Mouse (Mus musculus): ENCODE measurements around the gene Ezh1. TPM values are rescaled to one million over a fixed set of nuclear protein-coding genes. Genes with fewer than 3 reads are reported as not detected.

Gene Ezh1
- polyA plus RNA-seq, 1 experiment from 2014 or later = 16.9 TPM

GRCm38 (mm10) chr11:101230061-101230511 is 3.8 kb upstream of the Ezh1 start:
- H3K4me1 ChIP-seq = peaks cover 43% of the 10 kb centered on the region
- peak overlapping the region; percentile 85 for H3K27ac ChIP-seq
- WGBS = 8% methylated on average over 2 of the region's 2 CpGs
- no peak overlapping the region for H3K9ac ChIP-seq
- no peak for ATAC-seq (ENCODE audit: insufficient number of reproducible peaks, insufficient read depth, low FRiP score, low TSS enrichment, low read depth)
- peak overlapping the region; percentile 23; the same call in 1 of the 2 replicates for H3K4me2 ChIP-seq
- no peaks in the 10 kb centered on the region for H3K9me3 ChIP-seq
- no peaks in the 10 kb centered on the region for H3K36me3 ChIP-seq
- no peaks in the 10 kb centered on the region for H3K27me3 ChIP-seq
- no peak overlapping the region for H3K4me3 ChIP-seq

- H3K4me2 ChIP-seq = peak overlapping the region; percentile 23; the same call in 1 of the 2 replicates
These were observed 3.2 kb upstream of the Ezh1 start for GRCm38 (mm10) chr11:101229361-101229900.

GRCm38 (mm10) chr11:101225331-101226064 is 765 bp downstream of the Ezh1 start:
- 17% methylated on average over 25 of the region's 25 CpGs for WGBS
- H3K4me3 ChIP-seq = peak overlapping the region; percentile 84

More at GRCm38 (mm10) chr11:101229361-101229900, 3.2 kb upstream of the Ezh1 start:
- ATAC-seq (ENCODE audit: insufficient number of reproducible peaks, insufficient read depth, low FRiP score, low TSS enrichment, low read depth) = no peak
- peak overlapping the region; percentile 85 for H3K27ac ChIP-seq
- 29% methylated on average over 8 of the region's 8 CpGs for WGBS
- H3K9me3 ChIP-seq = no peaks in the 10 kb centered on the region
- no peak overlapping the region for H3K9ac ChIP-seq
- no peaks in the 10 kb centered on the region for H3K27me3 ChIP-seq
- H3K36me3 ChIP-seq = no peaks in the 10 kb centered on the region
- 0 out of 2 replicates have a peak overlapping the region, but pooled peaks have one; percentile 0 for H3K4me3 ChIP-seq
- H3K4me1 ChIP-seq = peaks cover 50% of the 10 kb centered on the region

GRCm38 (mm10) chr11:101224337-101224736 is 1.9 kb downstream of the Ezh1 start:
- no peak for ATAC-seq (ENCODE audit: insufficient number of reproducible peaks, insufficient read depth, low FRiP score, low TSS enrichment, low read depth)

More at GRCm38 (mm10) chr11:101225331-101226064, 765 bp downstream of the Ezh1 start:
- Histone ChIP-seq H3K27me3 (no peaks in the 10 kb centered on the region), H3K4me1 (peaks cover 32% of the 10 kb centered on the region), H3K36me3 (peaks cover 3% of the 10 kb centered on the region; the same call in 1 of the 2 replicates), H3K9me3 (no peaks in the 10 kb centered on the region), H3K4me2 (peak overlapping the region; percentile 77), H3K27ac (peak overlapping the region; percentile 69), H3K9ac (peak overlapping the region; percentile 84)
- no peak for ATAC-seq (ENCODE audit: insufficient number of reproducible peaks, insufficient read depth, low FRiP score, low TSS enrichment, low read depth)

GRCm38 (mm10) chr11:101221306-101221986 is 4.8 kb downstream of the Ezh1 start:
- no peak for ATAC-seq (ENCODE audit: insufficient number of reproducible peaks, insufficient read depth, low FRiP score, low TSS enrichment, low read depth)
- no peaks in the 10 kb centered on the region for H3K9me3 ChIP-seq
- H3K4me1 ChIP-seq = peaks cover 16% of the 10 kb centered on the region
- peaks cover 18% of the 10 kb centered on the region for H3K36me3 ChIP-seq
- no peak overlapping the region for H3K27ac ChIP-seq
- H3K4me2 ChIP-seq = no peak overlapping the region
- H3K27me3 ChIP-seq = no peaks in the 10 kb centered on the region
- 88% methylated on average over 8 of the region's 8 CpGs for WGBS
- H3K9ac ChIP-seq = no peak overlapping the region
- no peak overlapping the region for H3K4me3 ChIP-seq

More at GRCm38 (mm10) chr11:101224337-101224736, 1.9 kb downstream of the Ezh1 start:
- H3K4me1 ChIP-seq = peaks cover 21% of the 10 kb centered on the region
- no peaks in the 10 kb centered on the region for H3K9me3 ChIP-seq
- no peak overlapping the region for H3K4me3 ChIP-seq
- WGBS = 88% methylated on average over 3 of the region's 3 CpGs
- H3K27me3 ChIP-seq = no peaks in the 10 kb centered on the region
- H3K27ac ChIP-seq = no peak overlapping the region
- no peak overlapping the region for H3K4me2 ChIP-seq
- H3K36me3 ChIP-seq = peaks cover 3% of the 10 kb centered on the region; the same call in 1 of the 2 replicates
- no peak overlapping the region for H3K9ac ChIP-seq

GRCm38 (mm10) chr11:101220853-101221252 is 5.4 kb downstream of the Ezh1 start:
- 60% methylated on average over 2 of the region's 2 CpGs for WGBS
- no peak for ATAC-seq (ENCODE audit: insufficient number of reproducible peaks, insufficient read depth, low FRiP score, low TSS enrichment, low read depth)
- H3K27ac ChIP-seq = no peak overlapping the region

GRCm38 (mm10) chr11:101218436-101219055 is 7.7 kb downstream of the Ezh1 start:
- no peaks in the 10 kb centered on the region for H3K27me3 ChIP-seq
- no peak overlapping the region for H3K4me2 ChIP-seq
- H3K9ac ChIP-seq = no peak overlapping the region
- peaks cover 41% of the 10 kb centered on the region for H3K36me3 ChIP-seq
- no peak overlapping the region for H3K4me3 ChIP-seq
- H3K27ac ChIP-seq = no peak overlapping the region
- WGBS = 79% methylated on average over 10 of the region's 10 CpGs
- no peaks in the 10 kb centered on the region for H3K9me3 ChIP-seq
- no peak for ATAC-seq (ENCODE audit: insufficient number of reproducible peaks, insufficient read depth, low FRiP score, low TSS enrichment, low read depth)
- H3K4me1 ChIP-seq = no peaks in the 10 kb centered on the region

More at GRCm38 (mm10) chr11:101220853-101221252, 5.4 kb downstream of the Ezh1 start:
- Histone ChIP-seq H3K4me1 (peaks cover 16% of the 10 kb centered on the region), H3K36me3 (peaks cover 19% of the 10 kb centered on the region), H3K9ac (no peak overlapping the region), H3K4me3 (no peak overlapping the region), H3K4me2 (no peak overlapping the region), H3K9me3 (no peaks in the 10 kb centered on the region), H3K27me3 (no peaks in the 10 kb centered on the region)

- Histone ChIP-seq H3K9me3 (no peaks in the 10 kb centered on the region), H3K4me2 (no peak overlapping the region), H3K27ac (no peak overlapping the region), H3K4me1 (no peaks in the 10 kb centered on the region), H3K4me3 (no peak overlapping the region), H3K27me3 (no peaks in the 10 kb centered on the region), H3K9ac (no peak overlapping the region), H3K36me3 (peaks cover 49% of the 10 kb centered on the region)
- WGBS = 84% methylated on average over 5 of the region's 5 CpGs
- no peak for ATAC-seq (ENCODE audit: insufficient number of reproducible peaks, insufficient read depth, low FRiP score, low TSS enrichment, low read depth)
These were observed 9.3 kb downstream of the Ezh1 start for GRCm38 (mm10) chr11:101216936-101217335.

- no peaks in the 10 kb centered on the region for H3K9me3 ChIP-seq
- no peak overlapping the region for H3K27ac ChIP-seq
- no peaks in the 10 kb centered on the region for H3K4me1 ChIP-seq
- peaks cover 74% of the 10 kb centered on the region for H3K36me3 ChIP-seq
- no peak overlapping the region for H3K4me2 ChIP-seq
- 39% methylated on average over 3 of the region's 3 CpGs for WGBS
- ATAC-seq (ENCODE audit: insufficient number of reproducible peaks, insufficient read depth, low FRiP score, low TSS enrichment, low read depth) = no peak
- H3K27me3 ChIP-seq = no peaks in the 10 kb centered on the region
- no peak overlapping the region for H3K4me3 ChIP-seq
- no peak overlapping the region for H3K9ac ChIP-seq
These were observed 14.3 kb downstream of the Ezh1 start for GRCm38 (mm10) chr11:101211970-101212369.

GRCm38 (mm10) chr11:101200986-101201385 is 25.3 kb downstream of the Ezh1 start:
- Histone ChIP-seq H3K36me3 (peaks cover 75% of the 10 kb centered on the region), H3K9me3 (no peaks in the 10 kb centered on the region), H3K4me3 (no peak overlapping the region), H3K27ac (no peak overlapping the region), H3K27me3 (no peaks in the 10 kb centered on the region), H3K9ac (no peak overlapping the region), H3K4me2 (no peak overlapping the region), H3K4me1 (no peaks in the 10 kb centered on the region)
- ATAC-seq (ENCODE audit: insufficient number of reproducible peaks, insufficient read depth, low FRiP score, low TSS enrichment, low read depth) = no peak
- WGBS = 31% methylated on average over 7 of the region's 7 CpGs

GRCm38 (mm10) chr11:101199555-101199954 is 26.7 kb downstream of the Ezh1 start:
- ATAC-seq (ENCODE audit: insufficient number of reproducible peaks, insufficient read depth, low FRiP score, low TSS enrichment, low read depth) = no peak
- Histone ChIP-seq H3K27ac (no peak overlapping the region), H3K27me3 (no peaks in the 10 kb centered on the region), H3K4me1 (no peaks in the 10 kb centered on the region), H3K4me2 (no peak overlapping the region), H3K9me3 (no peaks in the 10 kb centered on the region), H3K4me3 (no peak overlapping the region), H3K9ac (no peak overlapping the region), H3K36me3 (peaks cover 86% of the 10 kb centered on the region)
- WGBS = 87% methylated on average over 3 of the region's 3 CpGs
